Mouse (Mus musculus) C2C12 (cell line): ENCODE measurements around the gene Olfr96. TPM values are rescaled to one million over a fixed set of nuclear protein-coding genes. Genes with fewer than 3 reads are reported as not detected.

Experiments used
- H3K27me3 ChIP-seq: one replicate; pipeline ENCODE4 v1.6.1; 2011; ENCODE audit not compliant: control insufficient read depth, insufficient read depth, insufficient read length
- H3K36me3 ChIP-seq: one replicate; pipeline ENCODE4 v1.6.1; 2011; ENCODE audit not compliant: control insufficient read depth, insufficient read depth
- H3K4me3 ChIP-seq: one replicate; pipeline ENCODE4 v1.5.1; 2011; ENCODE audit warnings: mild to moderate bottlenecking, control low read depth; ENCODE audit not compliant: poor library complexity, insufficient read depth, severe bottlenecking
- H3K79me2 ChIP-seq: one replicate; pipeline ENCODE4 v1.6.1; 2011; ENCODE audit not compliant: control insufficient read depth, insufficient read depth
- H3K79me3 ChIP-seq: one replicate; pipeline ENCODE4 v1.6.1; 2011; ENCODE audit warnings: low read depth, control low read depth
- H3ac ChIP-seq: one replicate; pipeline ENCODE3; 2011; ENCODE audit warnings: low read depth; ENCODE audit not compliant: control insufficient read depth, insufficient read length
- CEBPB ChIP-seq: IDR thresholded peaks from one replicate; pipeline ENCODE4 v1.6.1; 2011; ENCODE audit warnings: low read depth, mild to moderate bottlenecking, control low read depth, moderate library complexity
- CTCF ChIP-seq: IDR thresholded peaks from one replicate; pipeline ENCODE4 v1.5.1; 2011; ENCODE audit not compliant: control insufficient read depth, insufficient read depth, insufficient read length
- FOSL1 ChIP-seq: IDR thresholded peaks from one replicate; pipeline ENCODE4 v1.8.0; 2011; ENCODE audit warnings: mild to moderate bottlenecking, low read length; ENCODE audit not compliant: poor library complexity, insufficient read depth, severe bottlenecking
- MAX ChIP-seq: IDR thresholded peaks from one replicate; pipeline ENCODE4 v1.6.1; 2011; ENCODE audit warnings: mild to moderate bottlenecking, control low read depth
- MYOD1 ChIP-seq: IDR thresholded peaks from one replicate; pipeline ENCODE4 v1.6.1; 2011; ENCODE audit warnings: low read depth; ENCODE audit not compliant: control insufficient read depth, insufficient read length
- MYOG ChIP-seq: IDR thresholded peaks from one replicate; pipeline ENCODE4 v1.6.1; 2011; ENCODE audit not compliant: control insufficient read depth, insufficient read length; ENCODE audit errors: extremely low read depth
- USF1 ChIP-seq: IDR thresholded peaks from one replicate; pipeline ENCODE4 v1.6.1; 2011; ENCODE audit warnings: low read depth, mild to moderate bottlenecking, control low read depth, moderate library complexity
- polyA plus RNA-seq: library from polyadenylated mRNA; unstranded; fragments of >200 nt; fragmentation: generic; extraction: Trizol; gene quantifications from one replicate; pipeline ENCODE4 v1.2.1, GENCODE M21; 2012; ENCODE audit warnings: missing spikeins

Olfr96 gene
- polyA plus RNA-seq, 1 experiment, result not detected

DNA sequence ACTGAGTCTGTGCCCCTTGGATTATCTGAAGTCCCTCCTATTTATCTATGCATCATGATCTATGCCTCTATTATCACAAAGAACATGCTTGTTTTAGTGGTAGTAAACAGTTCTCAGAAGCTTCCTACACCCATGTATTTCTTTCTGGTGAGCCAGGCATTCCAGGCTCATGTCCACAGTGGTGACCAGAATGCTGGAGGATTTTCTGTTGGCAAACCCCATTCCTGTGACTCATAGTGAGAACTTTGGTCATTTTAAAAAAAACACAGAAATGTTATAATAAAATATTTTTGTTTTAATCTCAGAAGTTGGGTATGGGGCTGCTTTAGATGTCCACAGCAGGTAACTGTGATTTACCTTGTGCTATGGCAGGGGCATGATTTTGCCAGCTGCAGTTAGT lies 29.5 kb downstream of the Olfr96 start:
- Histone ChIP-seq H3ac (no peak overlapping the region), H3K4me3 (no peak overlapping the region), H3K79me3 (no peaks in the 10 kb centered on the region), H3K79me2 (no peaks in the 10 kb centered on the region), H3K27me3 (no peaks in the 10 kb centered on the region), H3K36me3 (no peaks in the 10 kb centered on the region)
- TF ChIP-seq FOSL1 (no peak), MYOG (no peak), MAX (no peak), CTCF (no peak), MYOD1 (no peak), USF1 (no peak), CEBPB (no peak)

DNA sequence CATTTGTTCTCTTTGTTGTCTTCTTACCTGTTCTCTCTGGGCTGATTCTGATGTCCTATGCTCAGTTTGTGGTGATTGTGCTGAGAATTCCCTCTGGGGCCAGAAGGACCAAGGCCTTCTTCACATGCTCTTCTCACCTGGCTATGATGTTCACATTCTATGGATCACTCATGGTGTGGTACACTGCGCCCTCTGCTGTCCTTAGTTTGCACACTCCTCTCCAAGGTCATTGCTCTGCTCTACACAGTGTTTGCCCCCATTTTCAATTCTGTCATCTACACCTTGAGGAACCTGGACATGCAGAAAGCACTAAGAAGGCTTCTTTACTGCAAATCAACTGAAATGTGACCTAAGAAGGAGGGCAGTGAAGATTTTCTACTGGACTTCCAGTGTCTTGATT lies 30.6 kb downstream of the Olfr96 start:
- H3K79me2 ChIP-seq, result no peaks in the 10 kb centered on the region
- TF ChIP-seq MYOG (no peak), MAX (no peak), CEBPB (no peak), MYOD1 (no peak), FOSL1 (no peak), USF1 (no peak), CTCF (no peak)
- H3K4me3 ChIP-seq, result no peak overlapping the region
- no peaks in the 10 kb centered on the region for H3K36me3 ChIP-seq
- H3ac ChIP-seq, result no peak overlapping the region
- no peaks in the 10 kb centered on the region for H3K79me3 ChIP-seq
- H3K27me3 ChIP-seq, result no peaks in the 10 kb centered on the region

DNA sequence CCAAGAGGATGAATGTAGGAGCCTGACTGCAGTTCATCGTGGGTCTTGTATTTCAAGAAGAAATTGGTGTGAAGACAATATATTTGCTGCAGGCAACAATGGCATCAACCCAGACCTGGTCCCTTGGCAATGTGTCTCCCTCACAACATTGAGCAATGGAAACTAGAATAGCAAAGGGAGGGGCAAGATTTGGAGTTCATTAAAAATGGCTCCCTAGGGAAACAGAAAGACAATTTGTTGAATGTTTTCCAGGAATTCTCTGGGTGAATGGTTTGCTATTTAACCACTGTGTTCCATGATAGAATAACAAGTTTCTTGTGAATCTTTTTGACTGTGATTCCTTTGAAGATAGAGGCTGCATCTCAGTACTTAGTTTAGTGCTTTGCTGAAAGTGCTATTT lies 43.7 kb downstream of the Olfr96 start, which contains the start of gene Olfr98:
TSS of gene Olfr98 (minus strand) at position 124 of the 400 bp plus-strand sequence.
- Histone ChIP-seq H3K27me3 (no peaks in the 10 kb centered on the region), H3ac (no peak within 1 kb of the TSS), H3K4me3 (no peak within 1 kb of the TSS), H3K79me3 (no peaks in the 10 kb centered on the region), H3K36me3 (no peaks in the 10 kb centered on the region), H3K79me2 (no peaks in the 10 kb centered on the region)
- TF ChIP-seq CEBPB (no peak), CTCF (no peak), USF1 (no peak), MYOD1 (no peak), MYOG (no peak), FOSL1 (no peak), MAX (no peak)

DNA sequence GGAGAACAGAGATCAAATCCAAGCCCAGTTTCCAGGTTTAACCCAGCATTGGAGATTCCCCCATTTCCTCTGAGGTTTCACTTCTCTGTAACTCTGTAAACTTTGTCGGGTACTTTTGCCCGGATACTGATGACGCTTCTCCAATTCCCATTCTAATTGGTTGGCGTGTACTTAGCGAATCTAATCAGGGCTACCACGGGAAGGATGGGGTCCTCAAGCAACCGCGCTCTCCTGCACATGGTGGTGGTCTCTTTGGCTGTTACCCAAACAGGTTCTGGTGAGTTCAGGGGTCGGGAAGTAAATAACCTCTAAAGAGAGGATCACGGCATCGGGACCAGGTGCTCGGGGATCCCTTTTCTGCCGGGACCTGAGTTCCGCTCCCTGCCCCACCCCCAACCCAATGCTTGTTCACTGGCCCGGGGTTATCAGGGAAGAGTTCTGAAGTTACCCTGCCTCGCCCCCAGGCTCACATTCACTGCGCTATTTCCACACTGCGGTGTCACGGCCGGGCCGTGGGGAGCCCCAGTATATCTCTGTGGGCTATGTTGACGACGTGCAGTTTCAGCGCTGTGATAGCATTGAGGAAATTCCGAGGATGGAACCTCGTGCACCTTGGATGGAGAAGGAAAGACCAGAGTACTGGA lies 50.2 kb downstream of the Olfr96 start, which contains the start of gene H2-M3:
TSS of gene H2-M3 (plus strand) at position 163 of the 644 bp plus-strand sequence.
- Histone ChIP-seq H3K4me3 (peak within 1 kb of the TSS; percentile 31), H3K79me3 (no peaks in the 10 kb centered on the region), H3K36me3 (no peaks in the 10 kb centered on the region), H3K79me2 (no peaks in the 10 kb centered on the region), H3K27me3 (no peaks in the 10 kb centered on the region), H3ac (no peak within 1 kb of the TSS)
- TF ChIP-seq CEBPB (no peak), MAX (peak; percentile 4)

DNA sequence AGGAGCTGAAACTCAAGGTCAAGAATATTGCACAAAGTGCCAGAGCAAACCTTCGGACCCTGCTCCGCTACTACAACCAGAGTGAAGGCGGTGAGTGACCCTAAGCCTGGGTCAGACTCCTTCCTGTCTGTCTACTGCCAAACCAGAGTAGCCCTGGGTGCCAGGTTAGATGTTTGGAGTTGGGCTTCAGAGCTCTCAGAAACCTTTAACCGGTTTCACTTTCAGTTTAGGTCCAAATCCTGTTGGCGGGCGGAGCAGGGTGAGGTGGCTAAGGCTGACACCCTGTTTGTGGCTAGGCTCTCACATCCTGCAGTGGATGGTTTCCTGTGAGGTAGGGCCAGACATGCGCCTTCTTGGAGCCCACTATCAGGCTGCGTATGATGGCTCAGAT lies 50.8 kb downstream of the Olfr96 start:
- no peak for TF ChIP-seq FOSL1
- TF ChIP-seq USF1, result no peak
- TF ChIP-seq MYOD1, result no peak
- TF ChIP-seq MAX, result no peak
- no peak for TF ChIP-seq MYOG
- peak overlapping the region; percentile 31 for H3K4me3 ChIP-seq
- no peaks in the 10 kb centered on the region for H3K79me3 ChIP-seq
- H3K79me2 ChIP-seq, result no peaks in the 10 kb centered on the region
- H3K27me3 ChIP-seq, result no peaks in the 10 kb centered on the region
- H3K36me3 ChIP-seq, result no peaks in the 10 kb centered on the region
- no peak overlapping the region for H3ac ChIP-seq

DNA sequence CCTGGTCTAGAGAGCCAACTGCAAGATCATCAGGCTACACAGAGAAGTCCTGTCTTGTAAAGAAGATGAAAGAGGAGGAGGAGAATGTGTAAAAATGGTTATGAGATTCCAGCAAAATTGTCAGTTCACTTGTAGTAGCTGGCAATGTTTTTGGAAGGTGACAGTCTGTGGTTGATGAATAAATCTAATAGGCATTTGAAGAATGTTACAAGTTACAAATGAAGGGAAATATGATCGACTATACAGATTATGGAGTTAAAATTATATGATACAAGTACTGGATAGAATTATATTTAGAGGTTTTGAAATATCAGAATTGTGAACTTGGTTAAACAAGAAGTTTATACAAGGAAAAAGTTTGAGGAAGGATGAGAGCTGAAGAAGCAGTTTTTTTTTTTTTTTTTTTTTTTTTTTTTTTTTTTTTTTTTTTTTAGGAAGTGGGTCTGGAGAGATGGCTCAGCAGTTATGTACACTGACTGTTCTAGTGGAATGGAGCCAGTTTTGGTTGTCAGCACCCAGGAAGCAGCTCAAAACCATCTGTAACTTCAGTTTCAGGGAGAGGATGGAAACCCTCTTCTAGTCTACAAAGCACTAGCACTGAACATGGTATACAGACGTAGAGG lies 55.8 kb downstream of the Olfr96 start:
- Histone ChIP-seq H3K79me2 (no peaks in the 10 kb centered on the region), H3K4me3 (no peak overlapping the region), H3K36me3 (no peaks in the 10 kb centered on the region), H3K27me3 (no peaks in the 10 kb centered on the region), H3ac (no peak overlapping the region), H3K79me3 (no peaks in the 10 kb centered on the region)
- TF ChIP-seq MYOD1 (no peak), MAX (no peak), CTCF (no peak), FOSL1 (no peak), MYOG (no peak), CEBPB (no peak), USF1 (no peak)

Other genes starting within 250 kb of the Olfr96 start
- gene 2410137M14Rik, start 238.9 kb upstream of the Olfr96 start, polyA plus RNA-seq, result not detected
- 0.06 TPM for gene H2-M5, start 230.6 kb upstream of the Olfr96 start, polyA plus RNA-seq
- gene Zfp57, start 219.0 kb upstream of the Olfr96 start, polyA plus RNA-seq, result 11.6 TPM
- gene Mog, start 196.7 kb upstream of the Olfr96 start, polyA plus RNA-seq, result 0.02 TPM
- 6.1 TPM for gene Gabbr1, start 174.2 kb upstream of the Olfr96 start, polyA plus RNA-seq
- not detected for gene Olfr90, start 131.6 kb upstream of the Olfr96 start, polyA plus RNA-seq
- not detected for gene Olfr91, start 121.9 kb upstream of the Olfr96 start, polyA plus RNA-seq
- not detected for gene Olfr92, start 100.1 kb upstream of the Olfr96 start, polyA plus RNA-seq
- gene Olfr93, start 58.7 kb upstream of the Olfr96 start, polyA plus RNA-seq, result not detected
- not detected for gene Ubd, start 26.3 kb upstream of the Olfr96 start, polyA plus RNA-seq
- not detected for gene Olfr94, start 19.2 kb upstream of the Olfr96 start, polyA plus RNA-seq
- not detected for gene Olfr95, start 7.0 kb upstream of the Olfr96 start, polyA plus RNA-seq
- not detected for gene Olfr97, start 17.2 kb downstream of the Olfr96 start, polyA plus RNA-seq
- gene Olfr98, start 43.6 kb downstream of the Olfr96 start, polyA plus RNA-seq, result not detected
- gene H2-M3, start 50.1 kb downstream of the Olfr96 start, polyA plus RNA-seq, result 2.0 TPM
- gene Olfr99, start 63.3 kb downstream of the Olfr96 start, polyA plus RNA-seq, result not detected
- gene Olfr101, start 84.2 kb downstream of the Olfr96 start, polyA plus RNA-seq, result not detected
- gene Olfr102, start 96.9 kb downstream of the Olfr96 start, polyA plus RNA-seq, result not detected
- not detected for gene Olfr103, start 119.6 kb downstream of the Olfr96 start, polyA plus RNA-seq
- gene Olfr104-ps, start 139.4 kb downstream of the Olfr96 start, polyA plus RNA-seq, result not detected
- not detected for gene Olfr105-ps, start 158.9 kb downstream of the Olfr96 start, polyA plus RNA-seq
- not detected for gene Olfr106-ps, start 170.2 kb downstream of the Olfr96 start, polyA plus RNA-seq
- not detected for gene Olfr107, start 179.1 kb downstream of the Olfr96 start, polyA plus RNA-seq
- gene Olfr108, start 225.3 kb downstream of the Olfr96 start, polyA plus RNA-seq, result not detected
- gene Olfr109, start 238.8 kb downstream of the Olfr96 start, polyA plus RNA-seq, result not detected